Mouse (Mus musculus): Measurements from ENCODE around the gene Gm10197. TPM values are rescaled to one million over a fixed set of nuclear protein-coding genes. Genes with fewer than 3 reads are reported as not detected.
A peak's percentile ranks its signal among the peaks of the same experiment; 100 is the strongest.

Gene Gm10197
- polyA plus RNA-seq, 1 experiment: not detected

GRCm38 (mm10) chr19:53378421-53378820 is 6.9 kb upstream of the Gm10197 start:
- Histone ChIP-seq H3K27ac (ENCODE audit: control insufficient read depth, insufficient read depth, low read depth, low read length) (no peak overlapping the region), H3K4me1 (ENCODE audit: control insufficient read depth, insufficient read depth, low read length) (no peaks in the 10 kb centered on the region), H3K27me3 (ENCODE audit: control insufficient read depth, insufficient read depth, low read length) (no peaks in the 10 kb centered on the region), H3K36me3 (ENCODE audit: control insufficient read depth, insufficient read depth, low read length) (no peaks in the 10 kb centered on the region; the same call in 1 of the 2 replicates), H3K4me3 (ENCODE audit: control insufficient read depth, low read depth, low read length) (no peak overlapping the region)
- TF ChIP-seq CTCF (IDR thresholded peaks at IDR 0.05; ENCODE audit: control insufficient read depth, insufficient read depth, insufficient replicate concordance, low read depth, low read length) (no peak), POLR2A (IDR thresholded peaks at IDR 0.05; ENCODE audit: control insufficient read depth, low read depth, low read length) (no peak)

GRCm38 (mm10) chr19:53377652-53378051 is 6.1 kb upstream of the Gm10197 start:
- Histone ChIP-seq H3K4me3 (ENCODE audit: control insufficient read depth, low read depth, low read length) (no peak overlapping the region), H3K27me3 (ENCODE audit: control insufficient read depth, insufficient read depth, low read length) (no peaks in the 10 kb centered on the region), H3K27ac (ENCODE audit: control insufficient read depth, insufficient read depth, low read depth, low read length) (no peak overlapping the region), H3K4me1 (ENCODE audit: control insufficient read depth, insufficient read depth, low read length) (no peaks in the 10 kb centered on the region), H3K36me3 (ENCODE audit: control insufficient read depth, insufficient read depth, low read length) (no peaks in the 10 kb centered on the region; the same call in 1 of the 2 replicates)
- no peak for TF ChIP-seq CTCF (IDR thresholded peaks at IDR 0.05; ENCODE audit: control insufficient read depth, insufficient read depth, insufficient replicate concordance, low read depth, low read length)
- TF ChIP-seq POLR2A (IDR thresholded peaks at IDR 0.05; ENCODE audit: control insufficient read depth, low read depth, low read length): no peak

- H3K27me3 ChIP-seq (ENCODE audit: control insufficient read depth, insufficient read depth, low read length): no peaks in the 10 kb centered on the region
- no peaks in the 10 kb centered on the region for H3K4me1 ChIP-seq (ENCODE audit: control insufficient read depth, insufficient read depth, low read length)
- TF ChIP-seq CTCF (IDR thresholded peaks at IDR 0.05; ENCODE audit: control insufficient read depth, insufficient read depth, insufficient replicate concordance, low read depth, low read length) (no peak), POLR2A (IDR thresholded peaks at IDR 0.05; ENCODE audit: control insufficient read depth, low read depth, low read length) (no peak)
- H3K36me3 ChIP-seq (ENCODE audit: control insufficient read depth, insufficient read depth, low read length): no peaks in the 10 kb centered on the region; the same call in 1 of the 2 replicates
- H3K4me3 ChIP-seq (ENCODE audit: control insufficient read depth, low read depth, low read length): no peak overlapping the region; the same call in 1 of the 2 replicates
- no peak overlapping the region for H3K27ac ChIP-seq (ENCODE audit: control insufficient read depth, insufficient read depth, low read depth, low read length)
Observed at GRCm38 (mm10) chr19:53375816-53376215, 4.2 kb upstream of the Gm10197 start.

GRCm38 (mm10) chr19:53375299-53375698 is 3.7 kb upstream of the Gm10197 start:
- H3K36me3 ChIP-seq (ENCODE audit: control insufficient read depth, insufficient read depth, low read length): no peaks in the 10 kb centered on the region; the same call in 1 of the 2 replicates
- H3K27ac ChIP-seq (ENCODE audit: control insufficient read depth, insufficient read depth, low read depth, low read length): no peak overlapping the region
- no peak overlapping the region for H3K4me3 ChIP-seq (ENCODE audit: control insufficient read depth, low read depth, low read length)
- no peaks in the 10 kb centered on the region for H3K27me3 ChIP-seq (ENCODE audit: control insufficient read depth, insufficient read depth, low read length)
- TF ChIP-seq CTCF (IDR thresholded peaks at IDR 0.05; ENCODE audit: control insufficient read depth, insufficient read depth, insufficient replicate concordance, low read depth, low read length) (no peak), POLR2A (IDR thresholded peaks at IDR 0.05; ENCODE audit: control insufficient read depth, low read depth, low read length) (no peak)
- H3K4me1 ChIP-seq (ENCODE audit: control insufficient read depth, insufficient read depth, low read length): no peaks in the 10 kb centered on the region

GRCm38 (mm10) chr19:53373570-53373969 is 2.0 kb upstream of the Gm10197 start:
- no peaks in the 10 kb centered on the region for H3K27me3 ChIP-seq (ENCODE audit: control insufficient read depth, insufficient read depth, low read length)
- H3K4me3 ChIP-seq (ENCODE audit: control insufficient read depth, low read depth, low read length): no peak overlapping the region
- no peaks in the 10 kb centered on the region; the same call in 1 of the 2 replicates for H3K36me3 ChIP-seq (ENCODE audit: control insufficient read depth, insufficient read depth, low read length)
- H3K27ac ChIP-seq (ENCODE audit: control insufficient read depth, insufficient read depth, low read depth, low read length): no peak overlapping the region
- H3K4me1 ChIP-seq (ENCODE audit: control insufficient read depth, insufficient read depth, low read length): no peaks in the 10 kb centered on the region
- TF ChIP-seq POLR2A (IDR thresholded peaks at IDR 0.05; ENCODE audit: control insufficient read depth, low read depth, low read length) (no peak), CTCF (IDR thresholded peaks at IDR 0.05; ENCODE audit: control insufficient read depth, insufficient read depth, insufficient replicate concordance, low read depth, low read length) (no peak)

- no peaks in the 10 kb centered on the region for H3K36me3 ChIP-seq (ENCODE audit: control insufficient read depth, insufficient read depth, low read length)
- H3K27me3 ChIP-seq (ENCODE audit: control insufficient read depth, insufficient read depth, low read length): no peaks in the 10 kb centered on the region
- TF ChIP-seq POLR2A (IDR thresholded peaks at IDR 0.05; ENCODE audit: control insufficient read depth, low read depth, low read length) (no peak), CTCF (IDR thresholded peaks at IDR 0.05; ENCODE audit: control insufficient read depth, insufficient read depth, insufficient replicate concordance, low read depth, low read length) (no peak)
- no peak overlapping the region for H3K4me3 ChIP-seq (ENCODE audit: control insufficient read depth, low read depth, low read length)
- no peak overlapping the region for H3K27ac ChIP-seq (ENCODE audit: control insufficient read depth, insufficient read depth, low read depth, low read length)
- no peaks in the 10 kb centered on the region for H3K4me1 ChIP-seq (ENCODE audit: control insufficient read depth, insufficient read depth, low read length)
Observed at GRCm38 (mm10) chr19:53370233-53370632, 1.3 kb downstream of the Gm10197 start.

GRCm38 (mm10) chr19:53369469-53370043 is 2.0 kb downstream of the Gm10197 start:
- Histone ChIP-seq H3K4me1 (ENCODE audit: control insufficient read depth, insufficient read depth, low read length) (no peaks in the 10 kb centered on the region), H3K27me3 (ENCODE audit: control insufficient read depth, insufficient read depth, low read length) (no peaks in the 10 kb centered on the region), H3K27ac (ENCODE audit: control insufficient read depth, insufficient read depth, low read depth, low read length) (no peak overlapping the region), H3K36me3 (ENCODE audit: control insufficient read depth, insufficient read depth, low read length) (no peaks in the 10 kb centered on the region), H3K4me3 (ENCODE audit: control insufficient read depth, low read depth, low read length) (no peak overlapping the region)
- TF ChIP-seq POLR2A (IDR thresholded peaks at IDR 0.05; ENCODE audit: control insufficient read depth, low read depth, low read length): no peak
- TF ChIP-seq CTCF (IDR thresholded peaks at IDR 0.05; ENCODE audit: control insufficient read depth, insufficient read depth, insufficient replicate concordance, low read depth, low read length): peak; percentile 57; the same call in 1 of the 2 replicates

Measured in testis, adult 2 months (tissue).